Mouse (Mus musculus): ENCODE data around the gene Krt42.

Krt42 gene

GRCm38 (mm10) chr11:100269821-100270332 is at the start of gene Krt42:
Gene Krt42 (minus strand): TSS chr11:100269871.
- 88% methylated on average over 7 of the region's 7 CpGs for WGBS

DNA sequence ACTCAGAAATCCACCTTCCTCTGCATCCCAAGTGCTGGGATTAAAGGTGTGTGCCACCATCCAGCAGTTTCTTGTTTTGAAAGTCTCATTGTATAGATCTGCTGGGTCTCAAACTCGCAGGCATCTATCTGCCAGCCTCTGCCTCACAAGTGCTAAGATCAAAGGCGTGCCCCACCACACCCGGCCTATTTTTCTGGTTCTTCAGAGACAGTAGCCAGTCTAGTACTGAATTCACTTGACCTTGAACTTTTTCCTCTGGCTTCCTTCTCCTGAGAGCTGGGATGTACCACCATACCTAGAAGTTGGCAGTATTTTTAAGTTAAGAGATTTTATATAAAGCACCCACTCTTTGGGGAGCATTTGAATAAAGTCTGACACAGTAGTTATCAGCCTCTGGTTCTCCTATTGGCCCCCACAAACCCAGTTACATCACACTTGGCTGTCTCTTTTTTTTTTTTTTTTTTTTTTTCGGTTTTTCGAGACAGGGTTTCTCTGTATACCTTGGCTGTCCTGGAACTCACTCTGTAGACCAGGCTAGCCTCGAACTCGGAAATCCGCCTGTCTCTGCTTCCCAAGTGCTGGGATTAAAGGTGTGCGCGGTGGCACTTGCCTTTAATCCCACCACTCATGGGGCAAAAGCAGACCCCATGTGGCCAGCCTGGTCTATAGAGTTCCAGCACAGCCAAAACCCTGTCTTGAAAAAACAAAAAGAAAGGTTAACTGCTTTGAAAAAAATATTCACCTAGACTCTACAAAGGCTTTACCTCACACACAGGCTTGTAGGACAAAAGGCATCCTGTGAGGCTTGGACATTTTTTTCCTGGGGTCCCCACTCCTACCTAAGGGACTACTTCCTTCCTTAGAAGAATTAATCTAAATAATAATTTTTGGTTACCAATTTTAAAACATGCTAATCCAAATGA is 49.1 kb upstream of the Krt42 start:
- 80% methylated on average over 10 of the region's 10 CpGs for WGBS

- 77% methylated on average over 6 of the region's 6 CpGs for WGBS
These were observed 48.2 kb upstream of the Krt42 start for GRCm38 (mm10) chr11:100317826-100318380.

- 80% methylated on average over 5 of the region's 5 CpGs for WGBS
These were observed 45.8 kb upstream of the Krt42 start for GRCm38 (mm10) chr11:100315439-100315838.

DNA sequence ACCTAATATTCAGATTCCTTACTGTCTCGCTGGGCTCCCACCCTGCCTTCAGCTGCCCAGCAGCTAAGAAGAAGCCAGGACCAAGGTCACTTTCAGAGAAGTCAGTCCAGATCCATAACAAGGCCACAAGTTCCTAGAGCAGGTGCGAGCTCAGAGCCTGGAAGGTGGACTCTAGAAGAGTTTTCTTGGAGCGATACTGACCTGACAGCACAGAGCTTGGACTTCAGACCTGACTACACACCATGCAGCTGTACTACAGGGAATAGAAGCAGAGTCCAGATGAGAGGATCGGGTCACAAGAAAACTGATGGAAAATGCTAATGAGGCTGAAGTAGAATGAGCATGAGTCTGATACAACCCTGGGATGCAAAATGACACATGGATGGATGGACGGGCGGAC is 43.8 kb upstream of the Krt42 start:
- WGBS: 93% methylated on average over 6 of the region's 6 CpGs

DNA sequence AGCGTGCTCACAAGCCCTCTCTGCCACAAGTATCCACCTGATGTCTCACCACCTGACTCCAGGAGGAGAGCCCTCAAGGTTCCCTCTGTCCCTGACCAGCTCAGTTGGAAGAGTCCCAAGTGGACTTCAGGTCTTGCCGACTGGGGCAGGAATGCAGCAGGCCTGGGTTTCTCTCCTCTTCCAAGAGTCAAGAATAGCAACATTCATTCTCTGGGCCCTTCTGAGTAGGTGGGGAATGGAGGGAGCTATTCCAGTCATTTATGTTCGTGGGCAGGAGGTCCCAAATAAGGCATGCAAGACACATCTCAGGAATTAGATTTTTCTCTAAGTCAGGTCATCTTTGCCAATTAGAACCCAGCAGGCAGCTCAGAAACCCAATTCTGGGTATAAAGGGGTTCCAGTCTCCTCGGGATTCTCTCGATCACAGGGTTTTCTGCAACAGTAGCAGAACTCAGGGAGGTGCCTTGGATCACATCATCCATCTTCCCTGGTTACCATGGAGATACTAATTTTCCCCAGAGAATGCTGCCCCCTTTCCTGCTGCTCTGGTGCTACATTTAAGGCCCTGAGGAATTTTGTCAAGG is 42.5 kb upstream of the Krt42 start:
- WGBS: 17% methylated on average over 5 of the region's 5 CpGs

- WGBS: 52% methylated on average over 1 of the region's 1 CpGs
These were observed 42.0 kb upstream of the Krt42 start for GRCm38 (mm10) chr11:100311656-100312055.

DNA sequence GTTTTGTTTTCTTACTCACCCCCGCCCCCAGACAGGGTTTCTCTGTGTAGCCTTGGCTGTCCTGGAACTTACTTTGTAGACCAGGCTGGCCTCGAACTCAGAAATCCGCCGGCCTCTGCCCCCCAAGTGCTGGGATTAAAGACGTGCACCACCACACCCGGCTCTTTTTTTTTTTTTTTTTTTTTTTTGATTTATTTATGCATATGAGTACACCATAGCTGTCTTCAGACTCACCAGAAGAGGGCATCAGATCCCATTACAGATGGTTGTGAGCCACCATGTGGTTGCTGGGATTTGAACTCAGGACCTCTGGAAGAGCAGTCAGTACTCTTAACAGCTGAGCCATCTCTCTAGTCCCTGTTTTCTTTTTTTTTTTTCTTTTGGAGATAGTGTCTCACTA is 39.0 kb upstream of the Krt42 start:
- WGBS: 80% methylated on average over 6 of the region's 6 CpGs

DNA sequence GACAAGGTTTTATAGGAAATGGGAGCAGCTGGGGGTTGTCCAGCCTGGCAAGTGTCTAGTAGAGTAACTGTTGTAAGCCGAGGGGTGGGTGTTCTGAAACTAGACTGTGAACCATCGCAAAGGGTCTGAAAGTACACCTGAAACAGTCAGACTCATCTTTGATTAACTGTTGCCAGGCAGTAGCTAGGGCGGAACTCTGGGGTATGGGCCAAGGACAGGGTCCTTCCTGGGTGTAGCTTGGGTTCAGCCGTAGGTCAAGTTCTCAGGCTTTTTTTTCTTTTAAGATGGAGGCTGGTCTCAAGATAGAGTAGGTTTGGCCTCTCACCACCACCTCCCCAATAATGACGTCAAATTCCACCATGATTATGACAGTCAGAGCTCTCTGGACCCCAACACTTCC is 38.2 kb upstream of the Krt42 start:
- 89% methylated on average over 5 of the region's 5 CpGs for WGBS

DNA sequence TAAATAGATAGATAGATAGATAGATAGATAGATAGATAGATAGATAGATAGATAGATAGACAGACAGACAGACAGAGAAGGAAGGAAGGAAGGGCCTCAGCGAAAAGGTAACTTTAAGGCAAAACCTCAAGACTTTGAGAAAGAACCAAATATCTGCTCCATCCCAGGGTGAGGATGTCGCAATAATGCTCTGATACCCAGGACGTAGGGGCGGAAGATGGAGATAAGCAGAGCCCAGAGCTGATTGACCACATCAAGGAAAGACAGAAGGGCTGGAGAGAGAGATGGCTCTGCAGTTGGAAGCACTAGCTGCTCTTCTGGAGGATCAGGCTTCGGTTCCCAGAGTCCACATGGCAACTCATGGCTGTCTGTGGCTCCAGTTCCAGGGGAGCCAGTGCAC is 31.6 kb upstream of the Krt42 start:
- 94% methylated on average over 5 of the region's 5 CpGs for WGBS

DNA sequence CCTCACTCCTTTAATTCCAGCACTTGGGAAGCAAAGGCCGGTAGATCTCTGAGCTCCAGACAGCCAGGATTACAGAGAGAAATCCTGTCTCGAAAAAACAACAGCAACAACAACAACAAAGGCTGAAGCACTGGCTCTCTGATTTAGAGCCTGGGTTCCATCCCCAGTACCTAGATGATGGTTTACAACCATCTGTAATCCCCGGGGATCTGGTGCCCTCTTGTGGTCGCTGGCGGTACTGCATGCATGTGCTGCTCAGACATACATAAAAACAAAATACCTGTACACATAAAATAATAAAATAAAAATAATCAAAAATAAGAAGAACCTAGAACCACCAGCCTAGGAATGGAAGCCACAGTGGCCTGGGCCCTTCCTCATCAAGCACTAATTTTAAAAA is 30.6 kb upstream of the Krt42 start:
- 15% methylated on average over 5 of the region's 5 CpGs for WGBS

- WGBS: 19% methylated on average over 18 of the region's 18 CpGs
These were observed 28.8 kb upstream of the Krt42 start for GRCm38 (mm10) chr11:100298274-100299036.

DNA sequence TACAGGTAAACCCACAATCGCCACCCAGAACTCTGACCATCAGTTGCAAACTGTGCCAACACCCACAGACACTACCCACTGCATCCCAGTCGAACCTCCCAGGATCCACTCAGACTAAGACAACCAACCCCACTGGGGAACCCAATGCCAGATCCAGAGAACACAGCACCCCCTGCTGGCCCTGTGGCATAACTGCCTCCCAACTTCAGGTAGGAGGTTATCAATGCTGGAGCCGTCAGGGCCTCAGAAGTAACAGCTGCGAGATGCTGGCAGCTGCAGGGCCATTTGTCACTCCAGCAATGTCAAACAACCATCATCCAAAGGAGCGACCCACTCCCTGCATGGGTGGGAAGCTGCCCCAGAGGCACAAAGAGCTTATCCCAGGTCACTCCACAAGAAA is 28.1 kb upstream of the Krt42 start:
- WGBS: 35% methylated on average over 5 of the region's 5 CpGs

- 10% methylated on average over 10 of the region's 10 CpGs for WGBS
These were observed 25.6 kb upstream of the Krt42 start for GRCm38 (mm10) chr11:100295308-100295707.

- WGBS: 53% methylated on average over 6 of the region's 6 CpGs
These were observed 23.2 kb upstream of the Krt42 start for GRCm38 (mm10) chr11:100292884-100293283.

DNA sequence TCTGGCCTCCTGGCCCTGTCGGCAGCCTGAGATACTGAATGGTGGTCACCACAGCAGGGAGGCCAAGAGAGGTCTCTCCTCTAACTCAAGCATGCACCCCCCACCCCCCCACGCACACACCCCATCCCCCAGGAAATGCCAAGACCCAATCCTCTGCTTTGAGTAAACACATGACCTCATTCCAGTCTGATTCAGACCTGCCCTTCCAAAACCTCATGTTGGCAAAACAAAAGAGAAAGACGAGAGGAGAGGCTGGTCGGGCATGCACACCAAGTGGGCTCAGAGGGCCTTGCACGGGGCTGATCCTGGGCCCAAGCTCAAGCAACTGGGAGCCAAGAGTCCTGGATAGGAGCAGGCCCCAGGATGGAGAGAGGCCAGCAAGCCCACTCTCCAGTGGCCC is 20.6 kb upstream of the Krt42 start:
- 58% methylated on average over 5 of the region's 5 CpGs for WGBS

- WGBS: 93% methylated on average over 6 of the region's 6 CpGs
These were observed 19.3 kb upstream of the Krt42 start for GRCm38 (mm10) chr11:100288942-100289341.

GRCm38 (mm10) chr11:100287024-100287423 is 17.4 kb upstream of the Krt42 start:
- 43% methylated on average over 10 of the region's 10 CpGs for WGBS

GRCm38 (mm10) chr11:100284988-100285387 is 15.3 kb upstream of the Krt42 start:
- WGBS: 87% methylated on average over 4 of the region's 4 CpGs

- WGBS: 25% methylated on average over 10 of the region's 10 CpGs
These were observed 12.9 kb upstream of the Krt42 start for GRCm38 (mm10) chr11:100282549-100282948.

DNA sequence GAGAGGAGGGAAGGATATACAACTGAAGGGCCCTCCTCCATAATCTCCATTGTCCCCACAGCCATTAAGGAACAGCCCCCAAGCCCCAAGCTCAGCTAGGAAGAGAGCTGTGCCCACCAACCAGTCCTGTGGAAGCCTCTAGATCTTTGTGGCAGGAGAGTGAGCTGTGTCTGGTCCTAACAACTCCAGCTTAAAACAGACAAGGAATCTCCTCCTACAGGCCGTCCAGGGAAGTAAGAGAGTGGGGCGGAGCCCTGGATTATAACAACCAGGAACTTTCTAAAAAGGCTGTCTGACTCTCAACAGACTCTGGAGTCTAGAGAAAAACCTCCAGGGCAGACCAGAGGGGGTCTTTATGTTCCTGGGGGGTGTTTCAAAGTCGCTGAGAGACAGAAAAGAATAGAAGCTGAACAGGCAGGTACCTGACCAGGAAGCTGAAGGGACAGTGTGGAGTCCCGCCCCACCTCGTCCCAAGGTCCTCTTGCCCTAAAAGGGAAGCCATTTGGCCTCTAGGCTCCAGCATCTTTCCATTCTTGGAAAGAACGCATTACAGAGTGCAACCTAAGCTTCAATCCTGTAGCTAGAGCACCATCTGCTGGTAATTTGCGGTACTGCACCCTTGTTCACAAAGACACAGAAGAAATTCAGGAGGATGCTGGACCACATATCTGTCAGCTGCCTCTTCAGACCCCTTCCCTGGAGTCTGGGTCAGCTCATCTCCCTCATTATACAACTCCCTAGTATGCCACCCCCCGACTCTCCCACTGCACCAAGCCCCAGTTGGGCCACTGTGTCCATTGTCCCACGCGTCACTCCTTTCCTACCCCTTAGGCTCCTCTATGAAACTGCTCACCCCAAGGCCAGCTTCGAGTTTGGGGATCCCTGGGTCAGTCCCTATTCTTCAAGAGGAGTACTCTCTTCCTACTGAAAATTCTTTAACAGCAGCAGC is 12.2 kb upstream of the Krt42 start:
- WGBS: 20% methylated on average over 11 of the region's 11 CpGs

Measured in cerebral cortex, adult 2 months (tissue).